11 mouse cellular contexts compared by ENCODE assay signal in the genomic region with DNA sequence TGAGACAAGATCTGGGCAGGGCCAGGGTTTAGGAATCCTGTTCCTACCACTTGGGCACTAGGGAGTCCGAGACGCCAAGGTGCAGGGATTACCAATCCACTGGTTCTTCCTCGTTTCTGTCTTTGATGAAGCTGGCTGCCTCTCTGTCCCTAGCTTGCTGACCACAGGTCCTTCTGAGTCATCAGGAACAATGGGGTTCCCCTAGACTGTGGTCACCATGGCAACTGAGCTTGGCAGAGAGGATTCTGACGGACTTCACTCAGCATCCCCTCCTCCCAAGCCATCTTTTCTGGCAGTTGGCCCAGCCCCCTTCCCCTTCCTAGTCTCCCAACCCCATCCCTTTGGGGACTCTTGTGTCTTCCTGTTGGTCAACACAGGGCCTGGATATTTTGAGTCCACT. TPM values are rescaled to one million over a fixed set of nuclear protein-coding genes. Genes with fewer than 3 reads are reported as not detected.
DNase-seq lines count a peak whose midpoint lies in the region; ATAC-seq and TF ChIP-seq lines count a peak whose summit lies in the region.
"Had no signal": no experiment of that assay in that cellular context is flagged by ENCODE, and none has a peak within 500 bp of the region (broad histone marks: within the 10 kb centered on the region; RNA-seq: fewer than 3 reads in every experiment).

No protein-coding gene starts in this region.

- H3K4me2 ChIP-seq in forebrain, postnatal 0 days (ENCODE audit: low read depth): no peak overlapping the region
- H3K4me2 ChIP-seq in midbrain, embryonic 15.5 days: no peak overlapping the region
- no peak overlapping the region for H3K4me2 ChIP-seq in kidney, embryonic 14.5 days (replicated peaks; ENCODE audit: low read depth, low read length)
- H3K4me2 ChIP-seq: liver, embryonic 15.5 days had no signal

- no peaks in the 10 kb centered on the region for H3K9me3 ChIP-seq in forebrain, postnatal 0 days (ENCODE audit: low read length)
- H3K9me3 ChIP-seq in midbrain, embryonic 15.5 days: no peaks in the 10 kb centered on the region
- H3K9me3 ChIP-seq in kidney, embryonic 14.5 days (ENCODE audit: control insufficient read depth, low read length): no peaks in the 10 kb centered on the region; the same call in 1 of the 2 replicates
- H3K9me3 ChIP-seq: liver, embryonic 15.5 days had no signal

- no peak for TF ChIP-seq CTCF in forebrain, postnatal 0 days (IDR thresholded peaks at IDR 0.05; ENCODE audit: low read depth)

- no peak for ATAC-seq in forebrain, postnatal 0 days
- peak; percentile 69 for ATAC-seq in midbrain, embryonic 15.5 days (replicated peaks)
- no peak for ATAC-seq in kidney, embryonic 14.5 days (ENCODE audit: low FRiP score, low TSS enrichment)

- no peaks in the 10 kb centered on the region for H3K4me1 ChIP-seq in forebrain, postnatal 0 days (ENCODE audit: insufficient read depth)
- peaks cover 15% of the 10 kb centered on the region for H3K4me1 ChIP-seq in midbrain, embryonic 15.5 days
- H3K4me1 ChIP-seq in kidney, embryonic 14.5 days (ENCODE audit: control insufficient read depth, insufficient read depth, low read length): no peaks in the 10 kb centered on the region
- H3K4me1 ChIP-seq: liver, embryonic 15.5 days had no signal

- no peak overlapping the region for H3K27ac ChIP-seq in forebrain, postnatal 0 days (ENCODE audit: low read depth, low read length)
- no peak overlapping the region for H3K27ac ChIP-seq in midbrain, embryonic 15.5 days
- H3K27ac ChIP-seq in kidney, embryonic 14.5 days (ENCODE audit: low read depth, low read length): no peak overlapping the region
- H3K27ac ChIP-seq: liver, embryonic 15.5 days had no signal

- intact Hi-C loops in left cerebral cortex, postnatal 4 days (cut with DNase I): no loop called here
- intact Hi-C loops in heart, postnatal 14 days (cut with DNase I): no loop called here

- H3K27me3 ChIP-seq in forebrain, postnatal 0 days (ENCODE audit: insufficient read depth, low read length): no peaks in the 10 kb centered on the region
- H3K27me3 ChIP-seq in midbrain, embryonic 15.5 days (replicated peaks): no peaks in the 10 kb centered on the region
- no peaks in the 10 kb centered on the region for H3K27me3 ChIP-seq in kidney, embryonic 14.5 days (ENCODE audit: control insufficient read depth, insufficient read depth, low read length)
- H3K27me3 ChIP-seq: liver, embryonic 15.5 days had no signal

- WGBS in forebrain, postnatal 0 days: 17% methylated on average over 4 of the region's 4 CpGs
- 9% methylated on average over 4 of the region's 4 CpGs for WGBS in midbrain, embryonic 15.5 days
- 56% methylated on average over 4 of the region's 4 CpGs for WGBS in kidney, embryonic 14.5 days

- H3K4me3 ChIP-seq in forebrain, postnatal 0 days (ENCODE audit: low read depth, low read length): no peak overlapping the region
- no peak overlapping the region for H3K4me3 ChIP-seq in midbrain, embryonic 15.5 days
- H3K4me3 ChIP-seq in kidney, embryonic 14.5 days (ENCODE audit: low read length): no peak overlapping the region
- H3K4me3 ChIP-seq: erythroblast, embryonic 14.5 days; liver, embryonic 15.5 days had no signal

- peaks cover 33% of the 10 kb centered on the region for H3K36me3 ChIP-seq in forebrain, postnatal 0 days (ENCODE audit: insufficient read depth)
- H3K36me3 ChIP-seq in midbrain, embryonic 15.5 days (replicated peaks): peaks cover 38% of the 10 kb centered on the region
- H3K36me3 ChIP-seq in kidney, embryonic 14.5 days (ENCODE audit: control insufficient read depth, insufficient read depth, low read length): peaks cover 3% of the 10 kb centered on the region
- H3K36me3 ChIP-seq: liver, embryonic 15.5 days had no signal

- H3K9ac ChIP-seq in forebrain, postnatal 0 days: no peak overlapping the region
- H3K9ac ChIP-seq in midbrain, embryonic 15.5 days: no peak overlapping the region
- no peak overlapping the region for H3K9ac ChIP-seq in kidney, embryonic 14.5 days (ENCODE audit: low read depth, low read length)
- H3K9ac ChIP-seq: liver, embryonic 15.5 days had no signal

- DNase-seq in left cerebral cortex, postnatal 4 days: peak; percentile 78
- no peak for DNase-seq in left cerebral cortex, adult 9 months (ENCODE audit: low spot score in 2 of 2)
- DNase-seq in brain, adult 2 months (ENCODE audit: low read depth, low spot score): peak; percentile 81
- DNase-seq in forebrain, postnatal 0 days: peak; percentile 36
- DNase-seq in layer of hippocampus, adult 9-11 months: no peak
- no peak for DNase-seq in heart, postnatal 14 days
- DNase-seq: thymus, adult 18-20 months had no signal

RNA-seq across cellular contexts. Expression of a gene that starts 32.1 kb away (rescaled TPM):
- total RNA-seq in left cerebral cortex, postnatal 4 days (2021): 10 to 100 TPM; 52.4 to 55.8 TPM
- total RNA-seq in forebrain, postnatal 0 days (2014; rRNA removed): 16.8 and 19.3 TPM in 2 replicates
- 18.9 and 21.9 TPM in 2 replicates for polyA plus RNA-seq in forebrain, postnatal 0 days (2015; fragmentation: Nextera tagmentation; extraction: Ambion mirVana)
- 31.7 and 33.1 TPM in 2 replicates for polyA plus RNA-seq in midbrain, embryonic 15.5 days (2015; fragmentation: Nextera tagmentation; extraction: Ambion mirVana)
- polyA plus RNA-seq in kidney, embryonic 14.5 days (2014; fragmentation: Nextera tagmentation; extraction: Ambion mirVana): 8.7 and 10.5 TPM in 2 replicates
- 10 to 100 TPM; 21.8 to 22.3 TPM for total RNA-seq in heart, postnatal 14 days (2021)

RNA-seq across cellular contexts. Expression of a gene that starts 45.0 kb away (rescaled TPM):
- total RNA-seq in left cerebral cortex, postnatal 4 days (2021): 10 to 100 TPM; 21.2 to 23.2 TPM
- total RNA-seq in forebrain, postnatal 0 days (2014; rRNA removed): 21.6 and 26.0 TPM in 2 replicates
- polyA plus RNA-seq in forebrain, postnatal 0 days (2015; fragmentation: Nextera tagmentation; extraction: Ambion mirVana): 22.4 TPM in 2 replicates
- polyA plus RNA-seq in midbrain, embryonic 15.5 days (2015; fragmentation: Nextera tagmentation; extraction: Ambion mirVana): 19.8 and 24.0 TPM in 2 replicates
- polyA plus RNA-seq in kidney, embryonic 14.5 days (2014; fragmentation: Nextera tagmentation; extraction: Ambion mirVana): 28.9 and 35.2 TPM in 2 replicates
- total RNA-seq in heart, postnatal 14 days (2021): 10 to 100 TPM; 25.3 to 25.8 TPM

RNA-seq across cellular contexts. Expression of a gene that starts 52.2 kb away (rescaled TPM):
- 10 to 100 TPM; 16.5 to 19.4 TPM for total RNA-seq in left cerebral cortex, postnatal 4 days (2021)
- total RNA-seq in forebrain, postnatal 0 days (2014; rRNA removed): 14.3 and 20.4 TPM in 2 replicates
- polyA plus RNA-seq in forebrain, postnatal 0 days (2015; fragmentation: Nextera tagmentation; extraction: Ambion mirVana): 8.8 and 11.8 TPM in 2 replicates
- 16.3 and 17.9 TPM in 2 replicates for polyA plus RNA-seq in midbrain, embryonic 15.5 days (2015; fragmentation: Nextera tagmentation; extraction: Ambion mirVana)
- 5.8 and 9.2 TPM in 2 replicates for polyA plus RNA-seq in kidney, embryonic 14.5 days (2014; fragmentation: Nextera tagmentation; extraction: Ambion mirVana)
- total RNA-seq in heart, postnatal 14 days (2021): 1 to 10 TPM; 6.6 to 8.6 TPM

Comparison
In these comparisons a context has a peak if more than half of its experiments do, and no peak if none do; other contexts are left out.
1. DNase-seq: peak in left cerebral cortex, postnatal 4 days (single experiment), brain, adult 2 months (single experiment) and forebrain, postnatal 0 days (single experiment); none in left cerebral cortex, adult 9 months (0 of 2), layer of hippocampus, adult 9-11 months (single experiment) and heart, postnatal 14 days (0 of 2).